Mouse (Mus musculus): ENCODE measurements around the gene Chrne. TPM values are rescaled to one million over a fixed set of nuclear protein-coding genes. Genes with fewer than 3 reads are reported as not detected.
A peak's percentile ranks its signal among the peaks of the same experiment; 100 is the strongest.
"Not testable (repeated sequence)": the region's sequence is repeated elsewhere in the genome, so short reads cannot be mapped to it uniquely, and the experiment has no call there.

The Chrne gene
- polyA plus RNA-seq, 1 experiment from 2014 or later = not detected

DNA sequence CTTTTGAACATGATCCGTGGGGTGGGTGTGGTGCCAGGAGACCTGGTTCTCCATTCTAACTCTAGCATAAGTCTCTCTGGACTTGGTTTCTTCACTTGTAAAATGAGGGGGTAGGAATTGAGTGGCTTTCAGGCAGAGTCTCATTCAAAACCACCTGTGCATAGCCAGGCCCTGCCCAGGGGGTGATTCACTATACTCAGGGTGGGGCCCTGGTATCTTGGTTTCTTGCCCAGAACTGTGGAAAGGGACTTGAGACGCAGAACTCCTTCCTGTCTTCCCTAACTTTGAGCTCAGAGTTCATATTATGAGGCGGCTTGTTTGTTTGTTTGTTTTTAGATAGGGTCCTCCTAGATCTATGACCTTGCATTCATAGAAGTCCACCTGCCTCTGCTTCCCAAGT is 41.8 kb downstream of the Chrne start:
- H3K27ac ChIP-seq = no peak overlapping the region
- H3K9me3 ChIP-seq = no peaks in the 10 kb centered on the region
- no peak overlapping the region for H3K4me3 ChIP-seq
- no peaks in the 10 kb centered on the region for H3K27me3 ChIP-seq
- ATAC-seq (ENCODE audit: low FRiP score) = no peak
- WGBS = 88% methylated on average over 3 of the region's 3 CpGs
- H3K4me2 ChIP-seq = no peak overlapping the region
- H3K36me3 ChIP-seq = no peaks in the 10 kb centered on the region
- peaks cover 44% of the 10 kb centered on the region for H3K4me1 ChIP-seq (replicated peaks)
- peak overlapping the region; percentile 49; the same call in 1 of the 2 replicates for H3K9ac ChIP-seq

DNA sequence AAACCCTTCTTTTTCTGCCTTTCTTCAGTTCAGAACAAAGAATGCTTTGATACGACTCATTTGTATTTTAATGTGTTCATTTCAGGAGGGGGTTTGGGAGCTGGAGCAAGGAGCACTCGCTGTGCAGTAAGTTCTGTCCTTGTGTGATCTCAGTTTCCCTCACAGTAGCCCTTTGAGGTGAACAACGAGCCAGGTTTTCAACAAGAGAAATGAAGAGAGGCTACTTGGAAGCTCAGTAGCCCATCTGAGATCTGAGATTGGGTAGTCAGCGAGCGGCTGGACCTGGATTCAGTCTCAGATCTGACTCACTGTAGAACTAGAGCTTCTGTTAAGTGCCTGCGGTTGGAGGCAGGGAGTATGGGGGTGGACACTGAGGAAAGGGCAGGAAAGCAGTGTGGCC is 45.1 kb downstream of the Chrne start:
- H3K27ac ChIP-seq = 0 out of 2 replicates have a peak overlapping the region, but pooled peaks have one; percentile 20

DNA sequence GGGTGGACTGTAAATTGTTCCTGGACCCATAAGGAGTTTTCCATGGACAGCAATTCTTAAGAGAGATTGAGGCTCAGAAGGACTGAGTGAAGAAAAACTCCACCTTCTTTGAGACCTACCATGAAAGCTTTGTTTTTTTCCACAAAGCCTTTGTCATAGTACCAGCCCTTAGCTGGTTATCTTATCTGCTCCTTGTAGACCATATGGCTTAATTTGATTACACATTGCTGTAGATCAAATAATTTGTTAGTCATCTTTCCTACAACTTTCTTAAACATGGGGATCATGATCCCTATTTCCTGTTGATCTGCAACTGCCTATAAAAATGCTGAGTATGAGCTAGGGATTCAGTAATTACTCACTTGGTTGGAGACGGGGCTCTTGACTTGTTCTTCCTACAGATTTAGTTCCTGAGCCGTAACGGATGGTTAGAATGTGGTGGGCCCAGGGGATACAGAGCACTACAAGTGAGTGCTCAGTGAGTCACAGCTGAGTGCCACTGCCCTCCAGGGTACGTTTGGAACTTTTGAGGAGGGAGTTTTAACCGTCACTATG is 46.6 kb downstream of the Chrne start:
- ATAC-seq (ENCODE audit: low FRiP score) = no peak
- H3K4me2 ChIP-seq = no peak overlapping the region
- no peak overlapping the region for H3K27ac ChIP-seq
- 59% methylated on average over 5 of the region's 5 CpGs for WGBS
- H3K4me1 ChIP-seq (replicated peaks) = peaks cover 24% of the 10 kb centered on the region
- H3K9ac ChIP-seq = no peak overlapping the region
- H3K9me3 ChIP-seq = no peaks in the 10 kb centered on the region
- peaks cover 5% of the 10 kb centered on the region; the same call in 1 of the 2 replicates for H3K36me3 ChIP-seq
- H3K27me3 ChIP-seq = no peaks in the 10 kb centered on the region
- H3K4me3 ChIP-seq = no peak overlapping the region

More for the DNA sequence above, 45.1 kb downstream of the Chrne start:
- Histone ChIP-seq H3K27me3 (no peaks in the 10 kb centered on the region), H3K9ac (no peak overlapping the region), H3K9me3 (no peaks in the 10 kb centered on the region), H3K36me3 (no peaks in the 10 kb centered on the region), H3K4me1 (replicated peaks) (peaks cover 38% of the 10 kb centered on the region), H3K4me3 (no peak overlapping the region), H3K4me2 (no peak overlapping the region)
- WGBS = 56% methylated on average over 6 of the region's 6 CpGs
- ATAC-seq (ENCODE audit: low FRiP score) = no peak

DNA sequence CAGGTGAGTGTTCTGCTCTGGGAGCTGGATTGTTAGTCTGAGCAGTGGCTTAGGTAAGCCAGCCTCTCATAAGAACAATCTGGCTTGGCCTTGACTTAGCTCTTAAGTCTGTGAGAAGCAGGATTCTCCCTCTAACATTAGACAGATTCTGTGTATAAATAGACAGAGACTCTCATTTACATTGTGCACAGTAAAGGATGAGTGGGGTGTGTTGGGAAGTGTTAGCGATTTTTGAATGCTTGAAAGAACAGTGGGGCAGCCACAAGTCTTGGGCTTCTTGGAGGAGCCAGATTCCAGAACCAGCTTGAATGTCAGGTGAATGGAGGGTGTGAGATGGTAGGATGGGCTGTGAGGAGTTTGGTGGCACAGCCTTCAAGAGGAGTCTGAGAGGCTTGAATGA is 47.4 kb downstream of the Chrne start:
- Histone ChIP-seq H3K9me3 (no peaks in the 10 kb centered on the region), H3K36me3 (peaks cover 5% of the 10 kb centered on the region; the same call in 1 of the 2 replicates), H3K27ac (no peak overlapping the region), H3K9ac (no peak overlapping the region), H3K4me2 (no peak overlapping the region), H3K4me1 (replicated peaks) (peaks cover 28% of the 10 kb centered on the region), H3K27me3 (no peaks in the 10 kb centered on the region), H3K4me3 (no peak overlapping the region)
- ATAC-seq (ENCODE audit: low FRiP score) = no peak
- WGBS = 87% methylated on average over 1 of the region's 1 CpGs

DNA sequence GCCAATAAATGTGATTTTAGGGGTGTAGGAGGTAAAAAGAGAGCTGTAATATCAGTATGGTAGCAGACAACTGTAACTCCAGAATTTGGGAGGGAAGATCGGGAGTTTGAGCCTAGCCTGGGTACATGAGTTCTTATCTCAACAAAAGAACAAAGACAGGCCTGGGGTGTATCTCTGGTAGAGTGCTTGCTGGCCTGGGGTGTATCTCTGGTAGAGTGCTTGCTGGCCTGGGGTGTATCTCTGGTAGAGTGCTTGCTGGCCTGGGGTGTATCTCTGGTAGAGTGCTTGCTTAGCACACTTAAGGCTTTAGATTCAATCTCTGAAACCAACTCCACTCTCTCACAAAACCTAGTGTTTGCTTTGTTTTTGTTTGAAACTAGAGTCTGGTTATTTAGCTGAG is 48.4 kb downstream of the Chrne start:
- WGBS = 90% methylated on average over 1 of the region's 1 CpGs
- not testable (repeated sequence) for H3K27me3 ChIP-seq; H3K9ac ChIP-seq; ATAC-seq (ENCODE audit: low FRiP score); H3K27ac ChIP-seq; H3K9me3 ChIP-seq; H3K36me3 ChIP-seq; H3K4me2 ChIP-seq; H3K4me3 ChIP-seq
- peaks cover 38% of the 10 kb centered on the region for H3K4me1 ChIP-seq (replicated peaks)

DNA sequence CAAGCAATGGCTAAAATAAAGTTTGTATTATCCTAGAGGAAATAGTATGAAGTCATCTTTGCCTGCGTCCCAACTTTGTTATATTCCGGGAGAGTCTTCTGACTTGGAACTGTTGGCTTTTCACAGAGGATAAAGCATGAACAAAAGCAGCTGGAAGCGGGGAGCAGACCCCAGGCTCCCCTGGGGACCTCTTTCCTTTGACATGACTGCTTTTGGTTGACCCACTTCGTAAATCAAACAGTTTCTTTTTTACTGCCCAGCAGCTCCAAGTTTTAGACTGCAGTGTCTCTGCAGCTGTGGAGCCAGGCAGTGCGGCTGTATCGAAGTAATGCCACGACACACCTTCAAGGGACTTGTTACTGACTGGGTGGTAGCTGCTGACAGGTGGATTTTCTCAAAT is 52.4 kb downstream of the Chrne start:
- Histone ChIP-seq H3K36me3 (peaks cover 5% of the 10 kb centered on the region; the same call in 1 of the 2 replicates), H3K4me1 (replicated peaks) (peaks cover 49% of the 10 kb centered on the region), H3K9ac (0 out of 2 replicates have a peak overlapping the region, but pooled peaks have one; percentile 24), H3K27me3 (no peaks in the 10 kb centered on the region), H3K27ac (no peak overlapping the region), H3K9me3 (no peaks in the 10 kb centered on the region), H3K4me2 (no peak overlapping the region), H3K4me3 (no peak overlapping the region)
- ATAC-seq (ENCODE audit: low FRiP score) = no peak
- WGBS = 59% methylated on average over 7 of the region's 7 CpGs

Other genes with a start within 250 kb of the Chrne start
- 33.3 and 33.6 TPM in 2 replicates for gene Pelp1, start 209.2 kb downstream of the Chrne start, polyA plus RNA-seq (2015; fragmentation: Nextera tagmentation; extraction: Ambion mirVana)
- 47.6 and 50.2 TPM in 2 replicates for gene Arrb2, start 186.6 kb downstream of the Chrne start, polyA plus RNA-seq (2015; fragmentation: Nextera tagmentation; extraction: Ambion mirVana)
- 43.2 and 45.5 TPM in 2 replicates for gene Med11, start 167.3 kb downstream of the Chrne start, polyA plus RNA-seq (2015; fragmentation: Nextera tagmentation; extraction: Ambion mirVana)
- 0.45 and 0.98 TPM in 2 replicates for gene Zmynd15, start 159.8 kb downstream of the Chrne start, polyA plus RNA-seq (2015; fragmentation: Nextera tagmentation; extraction: Ambion mirVana)
- 4.6 and 6.7 TPM in 2 replicates for gene Cxcl16, start 159.2 kb downstream of the Chrne start, polyA plus RNA-seq (2015; fragmentation: Nextera tagmentation; extraction: Ambion mirVana)
- gene Tm4sf5, start 114.0 kb downstream of the Chrne start, polyA plus RNA-seq (2015; fragmentation: Nextera tagmentation; extraction: Ambion mirVana) = 0.83 and 2.3 TPM in 2 replicates
- gene Vmo1, start 104.6 kb downstream of the Chrne start, polyA plus RNA-seq (2015; fragmentation: Nextera tagmentation; extraction: Ambion mirVana) = 0.31 TPM in 1 of 2 replicates, not detected in the other
- 0.25 and 0.29 TPM in 2 replicates for gene Gltpd2, start 100.0 kb downstream of the Chrne start, polyA plus RNA-seq (2015; fragmentation: Nextera tagmentation; extraction: Ambion mirVana)
- gene Psmb6, start 93.8 kb downstream of the Chrne start, polyA plus RNA-seq (2015; fragmentation: Nextera tagmentation; extraction: Ambion mirVana) = 802 and 803 TPM in 2 replicates
- not detected in 2 replicates for gene Gm40193, start 86.3 kb downstream of the Chrne start, polyA plus RNA-seq (2015; fragmentation: Nextera tagmentation; extraction: Ambion mirVana)
- 9.0 and 10.1 TPM in 2 replicates for gene Pld2, start 79.2 kb downstream of the Chrne start, polyA plus RNA-seq (2015; fragmentation: Nextera tagmentation; extraction: Ambion mirVana)
- 14.2 and 15.3 TPM in 2 replicates for gene Mink1, start 56.3 kb downstream of the Chrne start, polyA plus RNA-seq (2015; fragmentation: Nextera tagmentation; extraction: Ambion mirVana)
- gene 4930544D05Rik, start 3.4 kb downstream of the Chrne start, polyA plus RNA-seq (2015; fragmentation: Nextera tagmentation; extraction: Ambion mirVana) = not detected in 2 replicates
- 0.16 and 0.21 TPM in 2 replicates for gene Gp1ba, start 19.9 kb upstream of the Chrne start, polyA plus RNA-seq (2015; fragmentation: Nextera tagmentation; extraction: Ambion mirVana)
- 109 TPM in 2 replicates for gene Rnf167, start 28.0 kb upstream of the Chrne start, polyA plus RNA-seq (2015; fragmentation: Nextera tagmentation; extraction: Ambion mirVana)
- gene Slc25a11, start 28.3 kb upstream of the Chrne start, polyA plus RNA-seq (2015; fragmentation: Nextera tagmentation; extraction: Ambion mirVana) = 159 and 173 TPM in 2 replicates
- gene Pfn1, start 35.4 kb upstream of the Chrne start, polyA plus RNA-seq (2015; fragmentation: Nextera tagmentation; extraction: Ambion mirVana) = 851 and 865 TPM in 2 replicates
- gene Eno3, start 38.0 kb upstream of the Chrne start, polyA plus RNA-seq (2015; fragmentation: Nextera tagmentation; extraction: Ambion mirVana) = 7.1 and 9.2 TPM in 2 replicates
- gene Spag7, start 50.2 kb upstream of the Chrne start, polyA plus RNA-seq (2015; fragmentation: Nextera tagmentation; extraction: Ambion mirVana) = 162 and 169 TPM in 2 replicates
- gene Camta2, start 68.9 kb upstream of the Chrne start, polyA plus RNA-seq (2015; fragmentation: Nextera tagmentation; extraction: Ambion mirVana) = 15.2 and 15.3 TPM in 2 replicates
- gene Inca1, start 80.9 kb upstream of the Chrne start, polyA plus RNA-seq (2015; fragmentation: Nextera tagmentation; extraction: Ambion mirVana) = 1.6 TPM in 2 replicates
- 1.5 and 1.7 TPM in 2 replicates for gene Kif1c, start 81.3 kb upstream of the Chrne start, polyA plus RNA-seq (2015; fragmentation: Nextera tagmentation; extraction: Ambion mirVana)
- 14.2 and 15.0 TPM in 2 replicates for gene Zfp3, start 145.0 kb upstream of the Chrne start, polyA plus RNA-seq (2015; fragmentation: Nextera tagmentation; extraction: Ambion mirVana)
- gene Scimp, start 193.4 kb upstream of the Chrne start, polyA plus RNA-seq (2015; fragmentation: Nextera tagmentation; extraction: Ambion mirVana) = 0.30 TPM in 1 of 2 replicates, not detected in the other
- 83.1 and 87.5 TPM in 2 replicates for gene Rabep1, start 225.6 kb upstream of the Chrne start, polyA plus RNA-seq (2015; fragmentation: Nextera tagmentation; extraction: Ambion mirVana)